ENCODE assay signal across 8 mouse cellular contexts in genomic region chr6:72981124-72981651, GRCm38 (mm10). TPM values are rescaled to one million over a fixed set of nuclear protein-coding genes. Genes with fewer than 3 reads are reported as not detected.
DNase-seq lines count a peak whose midpoint lies in the region; ATAC-seq and TF ChIP-seq lines count a peak whose summit lies in the region.

No protein-coding gene starts in this region.

- H3K4me1 ChIP-seq in kidney, embryonic 15.5 days = peaks cover 17% of the 10 kb centered on the region

- DNase-seq in adrenal gland, adult 8-10 months = peak; percentile 23
- peak; percentile 30 to 47 for DNase-seq in gastrocnemius, postnatal 36 days
- peak; percentile 49 to 85 for DNase-seq in lung, postnatal 4 days
- no peak for DNase-seq in cerebellum, postnatal 14 days
- no peak for DNase-seq in thymus, adult 18-20 months
- no peak for DNase-seq in layer of hippocampus, adult 11-12 months (ENCODE audit: low spot score)

- H3K4me3 ChIP-seq in C2C12 (ENCODE audit: insufficient read depth, poor library complexity, severe bottlenecking) = no peak overlapping the region
- no peak overlapping the region for H3K4me3 ChIP-seq in kidney, embryonic 15.5 days (replicated peaks)

- H3ac ChIP-seq in C2C12 (ENCODE audit: control insufficient read depth, insufficient read length, low read depth) = no peak overlapping the region

- no peaks in the 10 kb centered on the region for H3K79me2 ChIP-seq in C2C12 (ENCODE audit: control insufficient read depth, insufficient read depth)

- no peaks in the 10 kb centered on the region for H3K79me3 ChIP-seq in C2C12 (ENCODE audit: low read depth)

- H3K9ac ChIP-seq in kidney, embryonic 15.5 days = no peak overlapping the region

- peak overlapping the region; percentile 84 for H3K27ac ChIP-seq in kidney, embryonic 15.5 days

- WGBS in kidney, embryonic 15.5 days = 18% methylated on average over 9 of the region's 9 CpGs

- ATAC-seq in kidney, embryonic 15.5 days (replicated peaks; ENCODE audit: low FRiP score) = peak; percentile 87

- peak overlapping the region; percentile 19 for H3K4me2 ChIP-seq in kidney, embryonic 15.5 days

- intact Hi-C loops in gastrocnemius, postnatal 36 days (cut with DNase I) = no loop called here

- TF ChIP-seq CTCF in C2C12 (IDR thresholded peaks at IDR 0.05; ENCODE audit: control insufficient read depth, insufficient read depth, insufficient read length) = no peak

- no peaks in the 10 kb centered on the region for H3K9me3 ChIP-seq in kidney, embryonic 15.5 days (replicated peaks)

- no peaks in the 10 kb centered on the region for H3K27me3 ChIP-seq in C2C12 (ENCODE audit: control insufficient read depth, insufficient read depth, insufficient read length)
- no peaks in the 10 kb centered on the region for H3K27me3 ChIP-seq in kidney, embryonic 15.5 days

- no peaks in the 10 kb centered on the region for H3K36me3 ChIP-seq in C2C12 (ENCODE audit: control insufficient read depth, insufficient read depth)
- H3K36me3 ChIP-seq in kidney, embryonic 15.5 days = no peaks in the 10 kb centered on the region

TF ChIP-seq in C2C12, 6 proteins besides CTCF, POLR2A, EP300 and RAD21:
- TF ChIP-seq MAX (IDR thresholded peaks at IDR 0.05) = peak; percentile 37
- peak; percentile 91 for TF ChIP-seq MYOD1 (IDR thresholded peaks at IDR 0.05; ENCODE audit: control insufficient read depth, insufficient read length, low read depth)
- no peak for TF ChIP-seq MYOG (IDR thresholded peaks at IDR 0.05; ENCODE audit: control insufficient read depth, extremely low read depth, insufficient read length)
- no peak for TF ChIP-seq CEBPB (IDR thresholded peaks at IDR 0.05; ENCODE audit: low read depth)
- peak; percentile 87 for TF ChIP-seq FOSL1 (IDR thresholded peaks at IDR 0.05; ENCODE audit: insufficient read depth, low read length, poor library complexity, severe bottlenecking)

RNA-seq across cellular contexts. Expression of gene Tmsb10, which starts 22.6 kb away (rescaled TPM):
- polyA plus RNA-seq in C2C12 (2012; fragmentation: generic; extraction: Trizol) = 3,526 TPM
- total RNA-seq in adrenal gland, adult 8-10 months (2022) = 100 to 1,000 TPM in 3 of 4 experiments, 10 to 100 TPM in 1; 94.6 to 217 (median 164) TPM
- total RNA-seq in gastrocnemius, postnatal 36 days (2021) = 10 to 100 TPM; 61.2 to 79.8 TPM
- 2,212 and 2,256 TPM in 2 replicates for polyA plus RNA-seq in kidney, embryonic 15.5 days (2015; fragmentation: Nextera tagmentation; extraction: Ambion mirVana)

Comparison
In these comparisons a context has a peak if more than half of its experiments do, and no peak if none do; other contexts are left out.
1. DNase-seq: peak in adrenal gland, adult 8-10 months (single experiment), gastrocnemius, postnatal 36 days (2 of 2) and lung, postnatal 4 days (2 of 2); none in cerebellum, postnatal 14 days (0 of 2), thymus, adult 18-20 months (0 of 2) and layer of hippocampus, adult 11-12 months (single experiment).